Mouse (Mus musculus) heart, embryonic 11.5 days (tissue): ENCODE data around the gene Frmd4b. TPM values are rescaled to one million over a fixed set of nuclear protein-coding genes. Genes with fewer than 3 reads are reported as not detected.

Experiments
- ATAC-seq: fragments of 200-750 bp; cut with Nextera tagmentation; replicated peaks from 2 replicates; pipeline ENCODE4 v1.8.0; 2017; ENCODE audit warnings: moderate library complexity; ENCODE audit not compliant: insufficient number of reproducible peaks, low FRiP score, low TSS enrichment
- H3K27ac ChIP-seq: fragments of 300-500 bp; sonication (generic); 2 replicates; pipeline ENCODE4 v1.5.1; 2014; ENCODE audit warnings: mild to moderate bottlenecking, low read depth, low read length
- H3K27me3 ChIP-seq: fragments of 300-500 bp; sonication (generic); 2 replicates; pipeline ENCODE4 v1.6.1; 2014; ENCODE audit warnings: mild to moderate bottlenecking, low read length, mixed read lengths; ENCODE audit not compliant: control insufficient read depth, insufficient read depth
- H3K36me3 ChIP-seq: fragments of 300-500 bp; sonication (generic); 2 replicates; pipeline ENCODE4 v1.6.1; 2014; ENCODE audit warnings: mild to moderate bottlenecking, low read length, moderate library complexity, mixed read lengths; ENCODE audit not compliant: control insufficient read depth, insufficient read depth
- H3K4me1 ChIP-seq: fragments of 300-500 bp; sonication (generic); 2 replicates; pipeline ENCODE4 v1.6.1; 2014; ENCODE audit warnings: low read length; ENCODE audit not compliant: control insufficient read depth, insufficient read depth
- H3K4me2 ChIP-seq: fragments of 300-500 bp; sonication (generic); 2 replicates; pipeline ENCODE4 v1.6.1; 2014; ENCODE audit warnings: mild to moderate bottlenecking, moderate library complexity
- H3K4me3 ChIP-seq: fragments of 300-500 bp; sonication (generic); 2 replicates; pipeline ENCODE4 v1.5.1; 2014; ENCODE audit warnings: low read depth, low read length
- H3K9ac ChIP-seq: fragments of 300-500 bp; sonication (generic); 2 replicates; pipeline ENCODE4 v1.6.1; 2014; ENCODE audit warnings: mild to moderate bottlenecking, low read depth, low read length, moderate library complexity
- H3K9me3 ChIP-seq: fragments of 300-500 bp; sonication (generic); replicated peaks from 2 replicates; pipeline ENCODE4 v1.6.1; 2016; ENCODE audit warnings: low read length; ENCODE audit not compliant: control insufficient read depth
- WGBS: fragments of 180-500 bp; shearing (Covaris S2); extraction: QIAGEN DNeasy Blood & Tissue Kit; methylation state at CpG from one replicate; pipeline ENCODE4 v1.1.7; 2014; ENCODE audit not compliant: insufficient replicate concordance; 5-methylcytosine and 5-hydroxymethylcytosine counted together
- polyA plus RNA-seq: library from polyadenylated mRNA; unstranded; fragments of >200 nt; fragmentation: Nextera tagmentation; extraction: Ambion mirVana; gene quantifications from 2 replicates; pipeline ENCODE4 v1.2.1, GENCODE M21; 2014

The Frmd4b gene
- polyA plus RNA-seq, 1 experiment from 2014 or later, result 29.3 TPM

GRCm38 (mm10) chr6:97305491-97305890 is 311.9 kb downstream of the Frmd4b start:
- no peak overlapping the region for H3K4me2 ChIP-seq
- H3K27ac ChIP-seq, result no peak overlapping the region
- no peak overlapping the region for H3K9ac ChIP-seq
- WGBS, result 70% methylated on average over 7 of the region's 7 CpGs
- H3K27me3 ChIP-seq, result no peaks in the 10 kb centered on the region
- H3K4me3 ChIP-seq, result no peak overlapping the region
- peaks cover 5% of the 10 kb centered on the region; the same call in 1 of the 2 replicates for H3K4me1 ChIP-seq
- ATAC-seq, result no peak
- 0 out of 2 replicates have a peak, but pooled peaks cover 13% of the 10 kb centered on the region for H3K36me3 ChIP-seq
- H3K9me3 ChIP-seq, result no peaks in the 10 kb centered on the region

DNA sequence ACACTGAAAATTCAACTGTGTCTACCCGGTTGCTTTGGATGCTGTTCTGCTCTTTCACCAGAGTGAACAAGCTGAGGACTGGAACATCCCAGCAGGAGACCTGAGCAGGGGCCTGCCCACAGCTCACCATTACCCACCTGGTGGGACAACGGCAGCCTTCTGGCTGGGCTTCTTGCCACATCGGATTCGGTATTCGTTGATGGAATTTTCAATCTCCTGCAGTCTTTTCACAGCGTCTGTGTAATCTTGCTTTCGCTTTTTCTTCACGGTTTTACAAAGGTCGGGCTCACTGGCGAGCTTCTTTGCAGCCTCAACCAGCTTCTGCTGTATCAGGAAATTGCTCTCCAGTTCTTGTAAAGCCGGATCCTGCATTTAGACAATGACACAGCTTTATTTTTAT is 312.3 kb downstream of the Frmd4b start:
- no peak for ATAC-seq
- no peak overlapping the region for H3K27ac ChIP-seq
- H3K9ac ChIP-seq, result no peak overlapping the region
- H3K4me1 ChIP-seq, result peaks cover 5% of the 10 kb centered on the region; the same call in 1 of the 2 replicates
- no peak overlapping the region for H3K4me3 ChIP-seq
- no peak overlapping the region for H3K4me2 ChIP-seq
- H3K36me3 ChIP-seq, result 0 out of 2 replicates have a peak, but pooled peaks cover 14% of the 10 kb centered on the region
- no peaks in the 10 kb centered on the region for H3K9me3 ChIP-seq
- 59% methylated on average over 11 of the region's 11 CpGs for WGBS
- H3K27me3 ChIP-seq, result no peaks in the 10 kb centered on the region

DNA sequence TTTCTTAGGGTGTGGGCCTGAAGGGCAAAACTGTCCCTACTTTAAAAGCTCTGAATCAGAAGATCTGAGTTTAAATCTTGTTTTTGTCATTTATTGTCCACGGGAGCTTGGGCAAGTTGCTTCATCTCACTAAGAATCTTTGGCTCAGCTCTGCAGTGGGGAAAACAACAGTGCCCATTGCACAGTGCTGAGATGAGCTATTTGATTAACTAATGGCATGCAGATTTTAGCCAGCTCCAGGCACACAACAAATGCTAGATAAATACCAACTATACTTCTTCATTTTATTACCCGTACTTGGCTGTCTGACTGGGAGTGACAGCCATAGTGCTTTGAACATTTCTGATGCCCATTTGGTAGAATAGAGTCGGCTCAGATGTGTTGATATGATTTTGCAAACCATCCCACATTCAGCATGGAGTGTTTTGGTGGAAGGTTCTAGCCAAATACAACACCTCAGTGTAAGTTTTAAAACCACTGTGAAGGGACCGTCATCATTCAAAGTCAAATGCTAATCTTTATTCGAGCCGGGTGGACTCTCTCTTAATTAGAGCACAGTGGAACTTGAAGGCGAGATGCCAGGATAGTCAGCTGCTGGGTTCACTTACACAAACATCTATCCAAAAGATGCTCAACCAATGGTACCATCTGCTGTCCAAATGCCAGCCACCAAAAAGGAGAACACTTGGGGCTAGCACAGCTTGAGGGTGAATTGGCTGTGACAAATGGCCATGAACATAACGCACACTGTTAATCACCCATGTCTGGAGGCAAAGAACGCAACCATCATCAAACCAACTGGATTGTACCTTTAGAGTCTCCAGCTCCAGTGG is 313.8 kb downstream of the Frmd4b start:
- peaks cover 19% of the 10 kb centered on the region; the same call in 1 of the 2 replicates for H3K36me3 ChIP-seq
- WGBS, result 86% methylated on average over 9 of the region's 9 CpGs
- H3K4me3 ChIP-seq, result no peak overlapping the region
- H3K9ac ChIP-seq, result no peak overlapping the region
- no peak overlapping the region for H3K27ac ChIP-seq
- no peaks in the 10 kb centered on the region for H3K9me3 ChIP-seq
- H3K4me1 ChIP-seq, result no peaks in the 10 kb centered on the region
- H3K27me3 ChIP-seq, result no peaks in the 10 kb centered on the region
- ATAC-seq, result no peak
- no peak overlapping the region for H3K4me2 ChIP-seq

DNA sequence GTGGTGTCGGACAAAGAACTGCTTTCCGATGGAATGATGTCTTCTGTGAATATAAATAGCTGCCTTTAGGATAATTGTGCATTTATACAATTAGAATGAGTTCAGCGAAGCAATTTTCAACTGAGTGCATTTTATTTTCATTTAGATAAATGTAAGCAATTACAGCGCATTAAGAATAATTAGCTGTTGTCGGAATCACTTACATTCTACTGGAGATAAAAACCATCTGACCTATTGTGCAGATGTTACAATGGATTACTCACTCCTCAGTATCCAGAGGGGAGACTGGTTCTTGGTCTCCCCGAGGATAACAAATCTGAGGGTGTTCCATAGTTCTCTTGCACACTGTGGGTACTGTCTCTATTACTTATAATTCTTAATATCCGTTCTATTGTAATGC is 315.0 kb downstream of the Frmd4b start:
- Histone ChIP-seq H3K9ac (no peak overlapping the region), H3K9me3 (no peaks in the 10 kb centered on the region), H3K27me3 (no peaks in the 10 kb centered on the region), H3K4me3 (no peak overlapping the region), H3K4me1 (no peaks in the 10 kb centered on the region), H3K4me2 (no peak overlapping the region), H3K27ac (no peak overlapping the region), H3K36me3 (peaks cover 21% of the 10 kb centered on the region; the same call in 1 of the 2 replicates)
- ATAC-seq, result no peak
- WGBS, result 78% methylated on average over 7 of the region's 7 CpGs

DNA sequence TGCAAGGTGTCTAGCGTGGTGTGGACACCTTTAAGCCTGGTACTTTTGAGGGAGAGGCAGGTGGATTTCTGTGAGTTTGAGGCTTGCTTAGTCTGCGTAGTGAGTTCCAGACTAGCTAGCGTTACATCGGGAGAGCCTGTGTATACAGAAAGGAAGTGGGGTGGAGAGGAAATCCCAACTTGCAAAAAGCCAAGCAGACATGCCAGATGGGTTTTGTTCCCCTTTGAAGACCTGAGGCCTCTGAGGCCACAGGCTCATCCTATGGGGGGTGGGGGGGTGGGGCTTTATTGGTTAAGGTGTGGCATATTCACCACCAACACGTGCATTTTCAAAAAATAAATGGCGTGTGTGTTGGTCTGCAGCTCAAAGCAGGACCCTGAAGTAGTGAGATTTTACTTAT is 316.7 kb downstream of the Frmd4b start:
- Histone ChIP-seq H3K9me3 (no peaks in the 10 kb centered on the region), H3K4me2 (no peak overlapping the region), H3K4me1 (no peaks in the 10 kb centered on the region), H3K9ac (no peak overlapping the region), H3K27ac (no peak overlapping the region), H3K27me3 (no peaks in the 10 kb centered on the region), H3K36me3 (peaks cover 22% of the 10 kb centered on the region), H3K4me3 (no peak overlapping the region)
- no peak for ATAC-seq
- WGBS, result 89% methylated on average over 6 of the region's 6 CpGs

GRCm38 (mm10) chr6:97300180-97300579 is 317.2 kb downstream of the Frmd4b start:
- Histone ChIP-seq H3K4me2 (no peak overlapping the region), H3K4me3 (no peak overlapping the region), H3K36me3 (peaks cover 26% of the 10 kb centered on the region), H3K27ac (no peak overlapping the region), H3K27me3 (no peaks in the 10 kb centered on the region), H3K4me1 (no peaks in the 10 kb centered on the region), H3K9ac (no peak overlapping the region), H3K9me3 (no peaks in the 10 kb centered on the region)
- 86% methylated on average over 6 of the region's 6 CpGs for WGBS
- ATAC-seq, result no peak

DNA sequence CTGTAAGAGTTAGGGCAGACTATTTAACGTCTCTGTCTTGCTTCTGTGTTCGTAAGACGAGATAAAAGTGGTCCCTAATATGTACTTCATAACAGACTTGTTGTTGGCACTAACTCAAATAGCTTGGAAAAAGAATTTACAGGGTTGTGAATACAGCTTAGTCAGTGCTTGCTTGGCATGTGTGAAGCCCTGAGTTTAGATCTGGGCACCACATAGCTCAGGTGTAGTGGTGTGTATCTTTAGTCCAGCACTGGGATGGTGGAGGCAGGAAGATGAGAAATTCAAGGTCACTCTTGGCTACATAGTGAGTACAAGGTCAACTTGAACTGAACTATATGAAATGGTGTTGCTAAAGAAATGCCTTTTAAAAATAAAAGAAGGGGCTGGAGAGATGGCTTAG is 320.2 kb downstream of the Frmd4b start:
- Histone ChIP-seq H3K9ac (no peak overlapping the region), H3K27ac (no peak overlapping the region), H3K4me2 (no peak overlapping the region), H3K4me1 (peaks cover 5% of the 10 kb centered on the region; the same call in 1 of the 2 replicates), H3K9me3 (no peaks in the 10 kb centered on the region), H3K27me3 (no peaks in the 10 kb centered on the region), H3K36me3 (peaks cover 27% of the 10 kb centered on the region), H3K4me3 (no peak overlapping the region)
- 76% methylated on average over 3 of the region's 3 CpGs for WGBS
- no peak for ATAC-seq

GRCm38 (mm10) chr6:97295866-97296527 is 321.3 kb downstream of the Frmd4b start:
- peaks cover 8% of the 10 kb centered on the region; the same call in 1 of the 2 replicates for H3K4me1 ChIP-seq
- ATAC-seq, result no peak
- no peaks in the 10 kb centered on the region for H3K27me3 ChIP-seq
- no peaks in the 10 kb centered on the region for H3K9me3 ChIP-seq
- H3K4me2 ChIP-seq, result no peak overlapping the region
- H3K9ac ChIP-seq, result no peak overlapping the region
- 91% methylated on average over 21 of the region's 21 CpGs for WGBS
- peaks cover 28% of the 10 kb centered on the region for H3K36me3 ChIP-seq
- no peak overlapping the region for H3K27ac ChIP-seq
- H3K4me3 ChIP-seq, result no peak overlapping the region
